Mouse (Mus musculus) ES-E14 (cell line): ENCODE data around the gene Dpy19l3.

ENCODE experiments used
- CHD2 ChIP-seq: IDR thresholded peaks from 2 replicates; pipeline ENCODE4 v1.6.1; 2014; ENCODE audit warnings: mild to moderate bottlenecking, low read depth, low read length, inconsistent platforms
- HCFC1 ChIP-seq: IDR thresholded peaks from 2 replicates; pipeline ENCODE4 v1.6.1; 2012; ENCODE audit warnings: low read length, inconsistent platforms, borderline replicate concordance; ENCODE audit not compliant: insufficient read depth
- MAFK ChIP-seq: IDR thresholded peaks from 2 replicates; pipeline ENCODE4 v1.6.1; 2014; ENCODE audit warnings: mild to moderate bottlenecking, low read depth, low read length, inconsistent platforms; ENCODE audit not compliant: insufficient read depth
- ZC3H11A ChIP-seq: IDR thresholded peaks from 2 replicates; pipeline ENCODE4 v1.6.1; 2012; ENCODE audit warnings: low read depth, mild to moderate bottlenecking, inconsistent platforms, low read length, borderline replicate concordance
- ZNF384 ChIP-seq: IDR thresholded peaks from 2 replicates; pipeline ENCODE4 v1.6.1; 2012; ENCODE audit warnings: low read depth, low read length, inconsistent platforms

DNA sequence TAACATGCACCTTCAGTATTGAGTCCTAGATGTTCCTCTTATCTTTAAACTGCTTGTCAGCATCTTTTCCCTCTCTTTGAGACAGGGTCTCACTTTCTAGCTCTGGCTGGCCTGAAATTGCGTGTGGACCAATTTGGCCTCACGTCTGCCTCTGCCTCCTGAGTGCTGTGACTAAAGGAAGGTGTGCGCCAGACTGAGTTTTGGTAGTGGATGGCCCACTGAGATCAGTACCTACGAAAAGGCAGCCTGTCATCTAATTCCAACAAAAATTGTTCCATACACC lies 573 bp upstream of the Dpy19l3 start:
- no peak for TF ChIP-seq ZNF384
- TF ChIP-seq HCFC1, result no peak
- TF ChIP-seq ZC3H11A, result no peak
- no peak for TF ChIP-seq MAFK
- TF ChIP-seq CHD2, result no peak
